Comparison of ENCODE assay signal across 7 mouse cellular contexts in genomic region chr11:59307422-59308163, GRCm38 (mm10). TPM values are rescaled to one million over a fixed set of nuclear protein-coding genes. Genes with fewer than 3 reads are reported as not detected.
DNase-seq lines count a peak whose midpoint lies in the region; ATAC-seq and TF ChIP-seq lines count a peak whose summit lies in the region.

No protein-coding gene starts in this region.

- H3K4me1 ChIP-seq in heart, adult 2 months (ENCODE audit: control insufficient read depth, insufficient read depth, low read length), result peaks cover 2% of the 10 kb centered on the region; the same call in 1 of the 2 replicates
- H3K4me1 ChIP-seq in kidney, adult 2 months (ENCODE audit: control insufficient read depth, insufficient read depth, low read length), result no peaks in the 10 kb centered on the region
- peaks cover 26% of the 10 kb centered on the region for H3K4me1 ChIP-seq in midbrain, embryonic 16.5 days (ENCODE audit: control insufficient read depth, insufficient read depth, low read length)
- H3K4me1 ChIP-seq in stomach, embryonic 15.5 days, result peaks cover 52% of the 10 kb centered on the region

- no peaks in the 10 kb centered on the region for H3K9me3 ChIP-seq in midbrain, embryonic 16.5 days (replicated peaks; ENCODE audit: control insufficient read depth, low read length, poor library complexity, severe bottlenecking)
- no peaks in the 10 kb centered on the region for H3K9me3 ChIP-seq in stomach, embryonic 15.5 days

- peak; percentile 98 for TF ChIP-seq CTCF in heart, adult 2 months (IDR thresholded peaks at IDR 0.05)
- peak; percentile 77 for TF ChIP-seq CTCF in kidney, adult 2 months (conservative IDR thresholded peaks at IDR 0.05; ENCODE audit: insufficient read depth, insufficient read length, low read depth, low read length)

- H3K36me3 ChIP-seq in heart, adult 2 months (ENCODE audit: control insufficient read depth, insufficient read depth, low read length), result no peaks in the 10 kb centered on the region
- H3K36me3 ChIP-seq in kidney, adult 2 months (ENCODE audit: control insufficient read depth, insufficient read depth, low read length), result no peaks in the 10 kb centered on the region
- H3K36me3 ChIP-seq in midbrain, embryonic 16.5 days (ENCODE audit: control insufficient read depth, insufficient read depth, low read length), result no peaks in the 10 kb centered on the region
- no peaks in the 10 kb centered on the region for H3K36me3 ChIP-seq in stomach, embryonic 15.5 days

- intact Hi-C loops in heart, adult 2 months (cut with DNase I), result loop anchor here (1.0 to 5.0 kb wide), 4 partner anchors 23 to 260 kb away; no protein-coding TSS in a partner anchor

- peak overlapping the region; percentile 63 for H3K4me3 ChIP-seq in heart, adult 2 months
- H3K4me3 ChIP-seq in kidney, adult 2 months (ENCODE audit: insufficient read depth, low read depth, low read length), result peak overlapping the region; percentile 73
- H3K4me3 ChIP-seq in midbrain, embryonic 16.5 days (ENCODE audit: low read depth, low read length), result peak overlapping the region; percentile 62
- peak overlapping the region; percentile 65 for H3K4me3 ChIP-seq in stomach, embryonic 15.5 days (replicated peaks)

- H3K27me3 ChIP-seq in heart, adult 2 months (ENCODE audit: control insufficient read depth, insufficient read depth, low read length), result no peaks in the 10 kb centered on the region
- no peaks in the 10 kb centered on the region for H3K27me3 ChIP-seq in kidney, adult 2 months (replicated peaks; ENCODE audit: control insufficient read depth, insufficient read depth, low read length)
- peaks cover 77% of the 10 kb centered on the region for H3K27me3 ChIP-seq in midbrain, embryonic 16.5 days (ENCODE audit: control insufficient read depth, insufficient read depth, low read depth, low read length)
- H3K27me3 ChIP-seq in stomach, embryonic 15.5 days (replicated peaks), result peaks cover 46% of the 10 kb centered on the region

- under 1% methylated on average over 45 of the region's 45 CpGs for WGBS in heart, adult 2 months
- WGBS in kidney, adult 2 months, result 2% methylated on average over 45 of the region's 45 CpGs
- under 1% methylated on average over 45 of the region's 45 CpGs for WGBS in midbrain, embryonic 16.5 days
- 1% methylated on average over 45 of the region's 45 CpGs for WGBS in stomach, embryonic 15.5 days

- H3K79me2 ChIP-seq in heart, adult 2 months (replicated peaks; ENCODE audit: control insufficient read depth, insufficient read depth, low read length), result no peaks in the 10 kb centered on the region

- 0 out of 2 replicates have a peak, but pooled peaks have one; percentile 53 for TF ChIP-seq EP300 in heart, adult 2 months (IDR thresholded peaks at IDR 0.05; ENCODE audit: insufficient read depth, low read depth, low read length)

- peak; percentile 64 for ATAC-seq in midbrain, embryonic 16.5 days
- ATAC-seq in stomach, embryonic 15.5 days (ENCODE audit: insufficient read depth, low FRiP score, low read depth), result peak; percentile 54; the same call in 1 of the 2 replicates

- peak overlapping the region; percentile 87 for H3K4me2 ChIP-seq in midbrain, embryonic 16.5 days (ENCODE audit: low read length)
- peak overlapping the region; percentile 93 for H3K4me2 ChIP-seq in stomach, embryonic 15.5 days

- DNase-seq in adrenal gland, postnatal 14 days, result peak; percentile 92
- peak; percentile 89 for DNase-seq in embryo, embryonic 11 days
- DNase-seq in heart, adult 2 months, result peak; percentile 86 to 89
- peak; percentile 84 for DNase-seq in kidney, adult 2 months
- DNase-seq in liver, result peak; percentile 72

- peak overlapping the region; percentile 68; the same call in 1 of the 2 replicates for H3K27ac ChIP-seq in heart, adult 2 months
- no peak overlapping the region for H3K27ac ChIP-seq in kidney, adult 2 months (ENCODE audit: insufficient read depth, low read depth, low read length)
- H3K27ac ChIP-seq in midbrain, embryonic 16.5 days (ENCODE audit: low read length), result no peak overlapping the region
- H3K27ac ChIP-seq in stomach, embryonic 15.5 days, result no peak overlapping the region

- no peak for TF ChIP-seq POLR2A in heart, adult 2 months (IDR thresholded peaks at IDR 0.05; ENCODE audit: insufficient read depth, low read depth, low read length)
- no peak for TF ChIP-seq POLR2A in kidney, adult 2 months (IDR thresholded peaks at IDR 0.05; ENCODE audit: low read depth, low read length)

- peak overlapping the region; percentile 89 for H3K9ac ChIP-seq in heart, adult 2 months (ENCODE audit: low read depth, low read length)
- H3K9ac ChIP-seq in midbrain, embryonic 16.5 days (ENCODE audit: low read depth, low read length), result no peak overlapping the region; the same call in 1 of the 2 replicates
- H3K9ac ChIP-seq in stomach, embryonic 15.5 days, result no peak overlapping the region; the same call in 1 of the 2 replicates

RNA-seq across cellular contexts. Expression of gene Wnt9a, which starts 0.9 kb away (rescaled TPM):
- 0.98 and 1.1 TPM in 2 replicates for total RNA-seq in adrenal gland, postnatal 14 days (2021)
- 1 to 10 TPM; 4.3 to 4.6 TPM for total RNA-seq in heart, adult 2 months (2021)
- polyA plus RNA-seq in heart, adult 2 months (2012; rRNA removed), result 4.6 and 7.2 TPM in 2 replicates
- 1.7 and 1.8 TPM in 2 replicates for polyA plus RNA-seq in kidney, adult 2 months (2012; rRNA removed)
- 3.0 and 3.6 TPM in 2 replicates for polyA plus RNA-seq in midbrain, embryonic 16.5 days (2015; fragmentation: Nextera tagmentation; extraction: Ambion mirVana)
- 4.9 and 5.3 TPM in 2 replicates for polyA plus RNA-seq in stomach, embryonic 15.5 days (2015; fragmentation: Nextera tagmentation; extraction: Ambion mirVana)

RNA-seq across cellular contexts. Expression of gene Wnt3a, which starts 17.0 kb away (rescaled TPM):
- not detected in 2 replicates for total RNA-seq in adrenal gland, postnatal 14 days (2021)
- total RNA-seq in heart, adult 2 months (2021), result not detected
- polyA plus RNA-seq in heart, adult 2 months (2012; rRNA removed), result not detected in 2 replicates
- polyA plus RNA-seq in kidney, adult 2 months (2012; rRNA removed), result not detected in 2 replicates
- polyA plus RNA-seq in midbrain, embryonic 16.5 days (2015; fragmentation: Nextera tagmentation; extraction: Ambion mirVana), result 0.21 and 0.26 TPM in 2 replicates
- 0.15 and 0.23 TPM in 2 replicates for polyA plus RNA-seq in stomach, embryonic 15.5 days (2015; fragmentation: Nextera tagmentation; extraction: Ambion mirVana)
